Mouse (Mus musculus) CH12.LX (cell line): ENCODE measurements around the gene Kif11. TPM values are rescaled to one million over a fixed set of nuclear protein-coding genes. Genes with fewer than 3 reads are reported as not detected.

Experiments used
- DNase-seq: peaks from one replicate; pipeline ENCODE4 v3.0.0-alpha.2; 2013; ENCODE audit errors: extremely low read depth
- H3K27ac ChIP-seq: 2 replicates; pipeline ENCODE4 v1.5.1; 2012; ENCODE audit warnings: low read depth, mild to moderate bottlenecking, control low read depth, moderate library complexity; ENCODE audit not compliant: insufficient read depth
- H3K27me3 ChIP-seq: replicated peaks from 2 replicates; pipeline ENCODE3; 2012; ENCODE audit warnings: inconsistent platforms
- H3K36me3 ChIP-seq, 2 experiments: replicated peaks in 1 of 2; 2 replicates each; pipeline versions ENCODE3 to v1.6.1; 2012; ENCODE audit warnings: inconsistent platforms in 1 of 2, low read length in 1 of 2, mild to moderate bottlenecking in 1 of 2, mixed read lengths in 1 of 2, moderate library complexity in 1 of 2; ENCODE audit not compliant: control insufficient read depth in 1 of 2, insufficient read depth in 1 of 2
- H3K4me1 ChIP-seq, 2 experiments: 2 replicates each; pipeline ENCODE4 v1.6.1; 2012; ENCODE audit warnings: inconsistent platforms in 1 of 2, moderate library complexity in 1 of 2; ENCODE audit not compliant: insufficient read depth in 2 of 2, control insufficient read depth in 1 of 2
- H3K4me2 ChIP-seq: 2 replicates; pipeline ENCODE4 v1.6.1; 2012; ENCODE audit warnings: low read depth, mild to moderate bottlenecking, control low read depth; ENCODE audit not compliant: poor library complexity, insufficient read depth, severe bottlenecking
- H3K4me3 ChIP-seq, 3 experiments: fragments of 150-350 bp in 1 of 3; sonication (generic) in 1 of 3; replicated peaks in 1 of 3; 2 replicates each; pipeline versions ENCODE3 to v1.5.1; 2011 to 2012; ENCODE audit warnings: low read depth in 2 of 3, low read length in 2 of 3, mild to moderate bottlenecking in 2 of 3, moderate library complexity in 2 of 3, control low read depth in 1 of 3, improper control_type of control experiment in 1 of 3, inconsistent platforms in 1 of 3, mixed read lengths in 1 of 3; ENCODE audit not compliant: poor library complexity in 1 of 3
- H3K79me2 ChIP-seq: replicated peaks from 2 replicates; pipeline ENCODE4 v1.6.1; 2012; ENCODE audit warnings: mild to moderate bottlenecking, moderate library complexity; ENCODE audit not compliant: control insufficient read depth, poor library complexity, insufficient read depth, severe bottlenecking; ENCODE audit errors: extremely low read depth
- H3K9ac ChIP-seq: 2 replicates; pipeline ENCODE4 v1.6.1; 2012; ENCODE audit warnings: low read depth, mild to moderate bottlenecking, control low read depth, moderate library complexity; ENCODE audit not compliant: insufficient read depth
- H3K9me3 ChIP-seq: replicated peaks from 2 replicates; pipeline ENCODE3; 2012; ENCODE audit warnings: low read length, inconsistent platforms, mixed read lengths
- EP300 ChIP-seq: IDR thresholded peaks from 2 replicates; pipeline ENCODE4 v1.6.1; 2011; ENCODE audit warnings: low read length, improper control_type of control experiment
- ETS1 ChIP-seq: conservative IDR thresholded peaks from 2 replicates; pipeline ENCODE4 v1.6.1; 2012; ENCODE audit warnings: low read depth, mild to moderate bottlenecking, inconsistent platforms, low read length, improper control_type of control experiment, moderate library complexity
- JUN ChIP-seq: IDR thresholded peaks from 2 replicates; pipeline ENCODE4 v1.6.1; 2011; ENCODE audit warnings: low read depth, mild to moderate bottlenecking, low read length, improper control_type of control experiment, moderate library complexity; ENCODE audit not compliant: insufficient read depth
- JUND ChIP-seq: conservative IDR thresholded peaks from 2 replicates; pipeline ENCODE4 v1.6.1; 2011; ENCODE audit warnings: low read depth, low read length, improper control_type of control experiment
- KAT2A ChIP-seq: IDR thresholded peaks from 2 replicates; pipeline ENCODE4 v1.6.1; 2012; ENCODE audit warnings: low read length, improper control_type of control experiment, inconsistent platforms; ENCODE audit not compliant: insufficient replicate concordance
- MXI1 ChIP-seq: IDR thresholded peaks from 2 replicates; pipeline ENCODE4 v1.6.1; 2011; ENCODE audit warnings: mild to moderate bottlenecking, low read depth, low read length, improper control_type of control experiment
- NELFE ChIP-seq: IDR thresholded peaks from 2 replicates; pipeline ENCODE4 v1.6.1; 2011; ENCODE audit warnings: low read depth, low read length, improper control_type of control experiment
- PAX5 ChIP-seq: IDR thresholded peaks from 2 replicates; pipeline ENCODE4 v1.6.1; 2012; ENCODE audit warnings: low read length, inconsistent platforms, mixed read lengths
- SIN3A ChIP-seq: IDR thresholded peaks from 2 replicates; pipeline ENCODE4 v1.6.1; 2012; ENCODE audit warnings: low read length, improper control_type of control experiment, inconsistent platforms
- SMC3 ChIP-seq: IDR thresholded peaks from 2 replicates; pipeline ENCODE4 v1.6.1; 2011; ENCODE audit warnings: low read depth, low read length, improper control_type of control experiment
- TCF12 ChIP-seq: IDR thresholded peaks from 2 replicates; pipeline ENCODE4 v1.6.1; 2014; ENCODE audit warnings: low read depth, mild to moderate bottlenecking, inconsistent platforms, low read length, improper control_type of control experiment
- USF1 ChIP-seq: IDR thresholded peaks from 2 replicates; pipeline ENCODE4 v1.6.1; 2014; ENCODE audit warnings: low read depth, mild to moderate bottlenecking, inconsistent platforms, low read length, improper control_type of control experiment
- ZC3H11A ChIP-seq: IDR thresholded peaks from 2 replicates; pipeline ENCODE4 v1.6.1; 2012; ENCODE audit warnings: low read depth, mild to moderate bottlenecking, inconsistent platforms, low read length, improper control_type of control experiment
- ZKSCAN1 ChIP-seq: IDR thresholded peaks from 2 replicates; pipeline ENCODE4 v1.6.1; 2012; ENCODE audit warnings: low read depth, inconsistent platforms, low read length, improper control_type of control experiment, borderline replicate concordance
- ZNF384 ChIP-seq: IDR thresholded peaks from 2 replicates; pipeline ENCODE4 v1.6.1; 2012; ENCODE audit warnings: low read depth, low read length, improper control_type of control experiment, inconsistent platforms
- dilution Hi-C: fragments of 300-500 bp; cut with MboI; formaldehyde crosslinking; loops from 2 replicates; pipeline ENCODE4 v1.14.3; 2020; ENCODE audit warnings: low sequenced_read_pairs; ENCODE audit not compliant: extremely low pct_unique_long_range_greater_than_20kb, extremely low pct_ligation_motif_present
- in situ Hi-C: fragments of 300-500 bp; cut with MboI; formaldehyde crosslinking; loops from 3 replicates; pipeline ENCODE4 v1.14.3; 2019; ENCODE audit warnings: low sequenced_read_pairs, low pct_ligation_motif_present, low pct_unique_long_range_greater_than_20kb, mixed read lengths
- polyA plus RNA-seq: library from polyadenylated mRNA; unstranded; fragments of >175 nt; gene quantifications from 2 replicates; pipeline ENCODE4 v1.2.1, GENCODE M21; 2012; ENCODE audit warnings: low read depth; ENCODE audit not compliant: insufficient read length
- total RNA-seq, 2 experiments: library from RNA; depleted of rRNA; stranded (reverse); fragments of 300-350 nt in 1 of 2; fragments of >200 nt in 1 of 2; gene quantifications; 2 replicates each; pipeline ENCODE4 v1.2.3; 2012 to 2014

The Kif11 gene
- total and polyA plus RNA-seq, 3 experiments, result 61.7 to 144 (median 67.8) TPM

DNA sequence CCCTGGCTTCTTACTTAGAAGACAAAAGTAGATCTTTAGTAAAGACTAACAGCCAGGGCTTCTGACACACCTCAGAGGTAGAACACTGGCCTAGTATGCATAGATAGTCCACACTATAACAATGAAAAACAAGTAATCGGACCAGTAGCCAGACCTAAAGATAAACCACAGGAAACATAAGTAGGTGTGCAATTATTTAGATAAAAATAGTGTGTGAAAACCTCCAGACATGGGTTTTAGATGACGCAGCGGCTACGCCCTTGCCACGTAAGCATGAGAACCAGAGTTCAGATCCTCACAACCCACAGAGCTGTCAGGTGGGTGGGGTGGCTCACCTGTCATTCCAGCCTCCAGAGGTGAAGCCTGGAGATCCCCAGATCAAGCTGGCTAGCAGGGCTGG lies 42.8 kb upstream of the Kif11 start:
- peaks cover 32% of the 10 kb centered on the region for H3K79me2 ChIP-seq
- no peaks in the 10 kb centered on the region for H3K9me3 ChIP-seq
- no peak overlapping the region for H3K9ac ChIP-seq
- H3K4me1 ChIP-seq, result peaks cover 0 to 25% of the 10 kb centered on the region in 2 experiments; a peak in 2 of 4 replicates
- no peaks in the 10 kb centered on the region for H3K27me3 ChIP-seq
- H3K36me3 ChIP-seq, result peaks cover 26 to 64% of the 10 kb centered on the region in 2 experiments
- no peak for TF ChIP-seq SMC3
- TF ChIP-seq PAX5, result no peak
- TF ChIP-seq JUN, result no peak
- no peak for TF ChIP-seq NELFE
- no peak for TF ChIP-seq EP300
- no peak for TF ChIP-seq ZNF384
- no peak for DNase-seq
- in situ Hi-C loops, result no loop called here
- H3K4me2 ChIP-seq, result no peak overlapping the region; the same call in 1 of the 2 replicates
- dilution Hi-C loops, result no loop called here
- H3K4me3 ChIP-seq, result no peak overlapping the region
- H3K27ac ChIP-seq, result no peak overlapping the region

DNA sequence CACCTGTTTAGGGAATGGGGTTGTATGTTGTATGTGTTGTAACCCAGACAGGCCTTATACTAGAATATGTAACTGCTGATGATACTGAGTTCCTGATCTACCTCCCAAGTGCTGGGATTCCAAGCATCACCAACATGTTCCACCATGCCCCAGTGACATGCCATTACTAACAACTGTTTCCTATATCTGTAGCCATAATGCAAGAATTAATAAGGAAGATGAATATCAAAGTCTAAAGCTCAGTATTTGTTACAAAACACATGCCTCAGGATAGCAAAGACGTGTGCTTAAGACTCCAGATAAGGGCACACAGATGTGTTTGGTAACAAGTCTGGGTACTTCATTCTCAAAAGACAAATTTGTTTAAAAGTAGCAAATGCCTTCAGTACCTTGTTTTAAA lies 40.8 kb upstream of the Kif11 start:
- H3K4me1 ChIP-seq, result peaks cover 0 to 45% of the 10 kb centered on the region in 2 experiments; a peak in 2 of 4 replicates
- no peak overlapping the region for H3K9ac ChIP-seq
- dilution Hi-C loops, result no loop called here
- H3K27me3 ChIP-seq, result no peaks in the 10 kb centered on the region
- no peak overlapping the region for H3K4me2 ChIP-seq
- no peaks in the 10 kb centered on the region for H3K9me3 ChIP-seq
- DNase-seq, result no peak
- H3K4me3 ChIP-seq, result no peak overlapping the region
- H3K79me2 ChIP-seq, result peaks cover 50% of the 10 kb centered on the region
- TF ChIP-seq ETS1 (no peak), JUND (no peak), ZKSCAN1 (no peak), MXI1 (no peak), SMC3 (no peak), ZC3H11A (no peak), TCF12 (no peak), SIN3A (no peak), ZNF384 (no peak)
- TF ChIP-seq, all 38 proteins: peak for 0
- Histone ChIP-seq H3K36me3 (peaks cover 11 to 49% of the 10 kb centered on the region in 2 experiments), H3K27ac (no peak overlapping the region)
- in situ Hi-C loops, result no loop called here

DNA sequence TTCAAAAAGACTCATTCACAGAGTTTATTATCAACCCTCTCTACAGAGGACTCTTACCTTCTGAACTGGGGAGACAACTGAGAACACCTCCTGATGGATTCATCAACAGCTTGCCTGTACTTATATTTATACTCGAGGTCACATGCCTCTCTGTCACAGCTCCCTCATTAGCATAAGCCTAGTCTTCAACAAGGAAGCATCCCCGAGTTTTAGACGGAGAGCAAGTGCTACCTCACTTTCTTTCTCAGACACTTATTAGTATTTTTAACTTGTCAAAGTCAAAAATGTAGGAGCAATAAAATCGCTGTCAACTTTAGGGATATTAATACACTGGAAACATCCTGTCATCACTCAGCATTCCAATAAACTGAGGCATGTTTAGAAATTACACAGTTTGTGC lies 38.5 kb upstream of the Kif11 start, which contains the start of gene Ide:
TSS of gene Ide (minus strand) at position 101 of the 400 bp plus-strand sequence.
- Histone ChIP-seq H3K79me2 (peaks cover 57% of the 10 kb centered on the region), H3K4me3 (peak within 1 kb of the TSS in 1 of 3 experiments; percentile 11), H3K9ac (no peak within 1 kb of the TSS), H3K27ac (no peak within 1 kb of the TSS), H3K27me3 (no peaks in the 10 kb centered on the region), H3K4me2 (no peak within 1 kb of the TSS), H3K9me3 (no peaks in the 10 kb centered on the region), H3K36me3 (peaks cover 5 to 44% of the 10 kb centered on the region in 2 experiments), H3K4me1 (peaks cover 0 to 56% of the 10 kb centered on the region in 2 experiments; a peak in 2 of 4 replicates)
- in situ Hi-C loops, result no loop called here
- dilution Hi-C loops, result no loop called here
- DNase-seq, result peak; percentile 31
- TF ChIP-seq MXI1, result no peak
- TF ChIP-seq USF1, result peak; percentile 21; the same call in 1 of the 2 replicates
- no peak for TF ChIP-seq KAT2A
